Mouse (Mus musculus) heart, postnatal 0 days (tissue): ENCODE results near the gene Ankrd39. TPM values are rescaled to one million over a fixed set of nuclear protein-coding genes. Genes with fewer than 3 reads are reported as not detected.

Experiments
- ATAC-seq: fragments of 200-750 bp; cut with Nextera tagmentation; 2 replicates; pipeline ENCODE4 v1.8.0; 2017; ENCODE audit warnings: low read depth, moderate number of reproducible peaks, moderate library complexity; ENCODE audit not compliant: insufficient read depth
- DNase-seq: peaks from one replicate; pipeline ENCODE4 v3.0.0-alpha.2; 2016; ENCODE audit warnings: low spot score
- H3K27ac ChIP-seq: fragments of 300-500 bp; sonication (generic); 2 replicates; pipeline ENCODE4 v1.5.1; 2014; ENCODE audit warnings: low read depth, mild to moderate bottlenecking
- H3K27me3 ChIP-seq: fragments of 300-500 bp; sonication (generic); 2 replicates; pipeline ENCODE4 v1.6.1; 2014; ENCODE audit warnings: low read length, mixed read lengths; ENCODE audit not compliant: control insufficient read depth, insufficient read depth
- H3K36me3 ChIP-seq: fragments of 300-500 bp; sonication (generic); replicated peaks from 2 replicates; pipeline ENCODE4 v1.6.1; 2014; ENCODE audit warnings: low read length, mixed read lengths; ENCODE audit not compliant: control insufficient read depth, insufficient read depth
- H3K4me1 ChIP-seq: fragments of 300-500 bp; sonication (generic); 2 replicates; pipeline ENCODE4 v1.6.1; 2014; ENCODE audit warnings: antibody characterized with exemption; ENCODE audit not compliant: control insufficient read depth, insufficient read depth
- H3K4me2 ChIP-seq: fragments of 300-500 bp; sonication (generic); 2 replicates; pipeline ENCODE4 v1.6.1; 2014; ENCODE audit warnings: low read depth, mild to moderate bottlenecking, low read length, moderate library complexity
- H3K4me3 ChIP-seq: fragments of 300-500 bp; sonication (generic); 2 replicates; pipeline ENCODE4 v1.5.1; 2014; ENCODE audit warnings: low read depth, low read length
- H3K9ac ChIP-seq: fragments of 300-500 bp; sonication (generic); replicated peaks from 2 replicates; pipeline ENCODE4 v1.6.1; 2014; ENCODE audit warnings: low read depth, low read length, mixed read lengths
- H3K9me3 ChIP-seq: fragments of 300-500 bp; sonication (generic); replicated peaks from 2 replicates; pipeline ENCODE4 v1.6.1; 2016; ENCODE audit warnings: low read length; ENCODE audit not compliant: control insufficient read depth
- CTCF ChIP-seq: IDR thresholded peaks from 2 replicates; pipeline ENCODE4 v1.5.1; 2016; ENCODE audit warnings: antibody characterized with exemption, control low read depth, low read depth
- EP300 ChIP-seq: IDR thresholded peaks from 2 replicates; pipeline ENCODE4 v1.6.1; 2016; ENCODE audit warnings: antibody characterized with exemption, low read depth
- WGBS: fragments of 180-500 bp; shearing (Covaris S2); extraction: QIAGEN DNeasy Blood & Tissue Kit; methylation state at CpG from one replicate; pipeline ENCODE4 v1.1.7; 2014; 5-methylcytosine and 5-hydroxymethylcytosine counted together
- polyA plus RNA-seq: library from polyadenylated mRNA; unstranded; fragments of >200 nt; fragmentation: Nextera tagmentation; extraction: Ambion mirVana; gene quantifications from 2 replicates; pipeline ENCODE4 v1.2.1, GENCODE M21; 2015
- total RNA-seq: library from RNA; depleted of rRNA; stranded (reverse); fragments of >200 nt; gene quantifications from 2 replicates; pipeline ENCODE4 v1.2.3, GENCODE M21; 2014; ENCODE audit warnings: low replicate concordance; rRNA removed

Ankrd39 gene
- total RNA-seq: 32.7 and 34.9 TPM in 2 replicates
- 26.6 and 29.0 TPM in 2 replicates for polyA plus RNA-seq

- peak within 1 kb of the TSS; percentile 71 for H3K9ac ChIP-seq
- under 1% methylated on average over 43 of the region's 43 CpGs for WGBS
- no peaks in the 10 kb centered on the region for H3K9me3 ChIP-seq
- peak within 1 kb of the TSS; percentile 83 for H3K4me2 ChIP-seq
- H3K4me3 ChIP-seq: peak within 1 kb of the TSS; percentile 72
- H3K36me3 ChIP-seq: peaks cover 45% of the 10 kb centered on the region
- peak within 1 kb of the TSS; percentile 76 for H3K27ac ChIP-seq
- no peaks in the 10 kb centered on the region for H3K27me3 ChIP-seq
- ATAC-seq (peak; percentile 98), DNase-seq (peak; percentile 99)
- TF ChIP-seq EP300 (peak; percentile 79; the same call in 1 of the 2 replicates), CTCF (peak; percentile 100)
- peaks cover 7% of the 10 kb centered on the region; the same call in 1 of the 2 replicates for H3K4me1 ChIP-seq
Measured at GRCm38 (mm10) chr1:36546888-36547471, at the start of gene Ankrd39. Ankrd39 (minus strand) TSS chr1:36547445.

GRCm38 (mm10) chr1:36596114-36596513 is 48.9 kb upstream of the Ankrd39 start:
- Histone ChIP-seq H3K4me1 (peaks cover 15% of the 10 kb centered on the region), H3K36me3 (no peaks in the 10 kb centered on the region), H3K9me3 (no peaks in the 10 kb centered on the region), H3K27me3 (no peaks in the 10 kb centered on the region), H3K4me2 (peak overlapping the region; percentile 40), H3K27ac (peak overlapping the region; percentile 81), H3K9ac (no peak overlapping the region), H3K4me3 (no peak overlapping the region)
- 24% methylated on average over 4 of the region's 4 CpGs for WGBS
- peak; percentile 72 for DNase-seq
- TF ChIP-seq EP300: no peak
- no peak for TF ChIP-seq CTCF
- ATAC-seq: peak; percentile 89

GRCm38 (mm10) chr1:36595167-36595931 is 48.1 kb upstream of the Ankrd39 start:
- Histone ChIP-seq H3K36me3 (no peaks in the 10 kb centered on the region), H3K4me2 (no peak overlapping the region), H3K4me3 (no peak overlapping the region), H3K27me3 (no peaks in the 10 kb centered on the region), H3K4me1 (peaks cover 15% of the 10 kb centered on the region), H3K9ac (no peak overlapping the region; the same call in 1 of the 2 replicates), H3K9me3 (no peaks in the 10 kb centered on the region), H3K27ac (peak overlapping the region; percentile 81)
- DNase-seq (no peak), ATAC-seq (no peak)
- 45% methylated on average over 10 of the region's 10 CpGs for WGBS
- TF ChIP-seq EP300 (no peak), CTCF (no peak)

- Histone ChIP-seq H3K4me2 (no peak overlapping the region), H3K27me3 (no peaks in the 10 kb centered on the region), H3K4me1 (peaks cover 34% of the 10 kb centered on the region), H3K9ac (no peak overlapping the region), H3K4me3 (no peak overlapping the region), H3K9me3 (no peaks in the 10 kb centered on the region), H3K36me3 (no peaks in the 10 kb centered on the region), H3K27ac (no peak overlapping the region)
- DNase-seq (no peak), ATAC-seq (no peak)
- TF ChIP-seq CTCF (no peak), EP300 (no peak)
- WGBS: 44% methylated on average over 1 of the region's 1 CpGs
Measured at GRCm38 (mm10) chr1:36593099-36593498, 45.9 kb upstream of the Ankrd39 start.

GRCm38 (mm10) chr1:36591408-36591807 is 44.2 kb upstream of the Ankrd39 start:
- no peaks in the 10 kb centered on the region for H3K9me3 ChIP-seq
- no peak for DNase-seq
- no peak overlapping the region for H3K4me3 ChIP-seq
- no peak overlapping the region for H3K27ac ChIP-seq
- peaks cover 36% of the 10 kb centered on the region for H3K4me1 ChIP-seq
- no peak for TF ChIP-seq EP300
- TF ChIP-seq CTCF: no peak
- H3K9ac ChIP-seq: no peak overlapping the region
- WGBS: 39% methylated on average over 2 of the region's 2 CpGs
- H3K36me3 ChIP-seq: no peaks in the 10 kb centered on the region
- no peaks in the 10 kb centered on the region for H3K27me3 ChIP-seq
- ATAC-seq: no peak
- no peak overlapping the region for H3K4me2 ChIP-seq
